Mouse (Mus musculus) Muller cell, postnatal 12 days (primary cell): ENCODE results near the gene Kctd17.
A peak's percentile ranks its signal among the peaks of the same experiment; 100 is the strongest.

Source experiments
- DNase-seq: peaks from one replicate; pipeline ENCODE4 v3.0.0-alpha.2; 2015; ENCODE audit errors: inconsistent ontology term

Gene Kctd17

GRCm38 (mm10) chr15:78481448-78482000 is 53.2 kb downstream of the Kctd17 start:
- DNase-seq, result no peak

DNA sequence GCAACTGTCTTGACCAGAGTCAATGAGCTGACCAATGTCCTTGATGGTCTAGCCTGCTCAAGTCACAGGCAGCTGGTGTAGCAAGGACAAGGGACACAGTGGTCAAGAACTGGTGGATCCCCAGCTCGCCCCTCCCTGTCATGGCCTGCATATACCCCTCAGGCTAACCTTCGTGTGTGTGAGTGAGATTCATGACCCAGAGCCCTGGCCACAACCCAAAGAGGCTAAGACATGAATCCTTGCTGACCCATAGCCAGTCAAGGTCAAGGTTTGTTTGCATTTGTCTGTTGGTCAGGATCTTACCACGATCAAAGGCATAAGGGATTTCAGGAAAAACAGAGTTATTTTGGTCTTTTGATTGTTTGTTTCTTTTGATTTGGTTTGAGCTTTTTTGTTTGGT is 54.2 kb downstream of the Kctd17 start:
- DNase-seq, result no peak

- peak; percentile 84 for DNase-seq
Observed at GRCm38 (mm10) chr15:78483311-78483710, 54.9 kb downstream of the Kctd17 start.

DNA sequence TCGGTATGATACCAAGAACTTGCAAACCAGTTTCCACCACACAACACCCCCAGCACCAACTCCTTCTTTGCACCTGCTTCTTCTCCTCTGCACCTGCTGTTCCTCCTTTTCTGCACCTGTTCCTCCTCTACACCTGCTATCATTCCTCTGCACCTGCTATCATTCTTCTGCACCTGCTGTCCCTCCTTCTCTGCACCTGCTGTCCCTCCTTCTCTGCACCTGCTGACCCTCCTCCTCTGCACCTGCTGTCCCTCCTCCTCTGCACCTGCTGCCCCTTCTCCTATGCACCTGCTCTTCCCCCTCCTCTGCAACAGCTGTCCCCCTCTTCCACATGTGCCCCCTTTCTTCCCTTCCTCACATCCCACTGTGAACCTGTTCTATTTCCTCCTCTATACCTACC is 58.2 kb downstream of the Kctd17 start:
- no peak for DNase-seq

- no peak for DNase-seq
Observed at GRCm38 (mm10) chr15:78487066-78487465, 58.7 kb downstream of the Kctd17 start.
